Mouse (Mus musculus) liver, embryonic 14.5 days (tissue): Measurements from ENCODE around the gene Cpa1. TPM values are rescaled to one million over a fixed set of nuclear protein-coding genes. Genes with fewer than 3 reads are reported as not detected.
A peak's percentile ranks its signal among the peaks of the same experiment; 100 is the strongest.

Source experiments
- ATAC-seq: fragments of 200-750 bp; cut with Nextera tagmentation; 2 replicates; pipeline ENCODE4 v1.8.0; 2017; ENCODE audit warnings: moderate number of reproducible peaks, mild to moderate bottlenecking, moderate library complexity; ENCODE audit not compliant: insufficient read depth
- DNase-seq, 3 experiments: peaks; one replicate each; pipeline ENCODE4 v3.0.0-alpha.2; 2012 to 2013; ENCODE audit warnings: low read depth in 3 of 3, low spot score in 3 of 3
- H3K27ac ChIP-seq: fragments of 300-500 bp; sonication (generic); 2 replicates; pipeline ENCODE4 v1.5.1; 2014; ENCODE audit warnings: moderate library complexity, mild to moderate bottlenecking, control low read depth, inconsistent platforms
- H3K27me3 ChIP-seq: fragments of 300-500 bp; sonication (generic); 2 replicates; pipeline ENCODE4 v1.6.1; 2014; ENCODE audit warnings: mild to moderate bottlenecking, low read length, moderate library complexity; ENCODE audit not compliant: control insufficient read depth, insufficient read depth
- H3K36me3 ChIP-seq: fragments of 300-500 bp; sonication (generic); replicated peaks from 2 replicates; pipeline ENCODE4 v1.6.1; 2014; ENCODE audit warnings: low read depth; ENCODE audit not compliant: control insufficient read depth, insufficient read depth
- H3K4me1 ChIP-seq, 2 experiments: fragments of 200-500 bp in 1 of 2; fragments of 300-500 bp in 1 of 2; sonication (generic) in 1 of 2; replicated peaks; 2 replicates each; pipeline ENCODE4 v1.6.1; 2012 to 2014; ENCODE audit warnings: antibody characterized with exemption in 1 of 2, inconsistent platforms in 1 of 2, low read length in 1 of 2; ENCODE audit not compliant: control insufficient read depth in 2 of 2, insufficient read depth in 2 of 2
- H3K4me2 ChIP-seq: fragments of 300-500 bp; sonication (generic); 2 replicates; pipeline ENCODE4 v1.6.1; 2014; ENCODE audit warnings: low read depth, mild to moderate bottlenecking, control low read depth, moderate library complexity
- H3K4me3 ChIP-seq, 2 experiments: fragments of 200-500 bp in 1 of 2; fragments of 300-500 bp in 1 of 2; sonication (generic) in 1 of 2; 2 replicates each; pipeline ENCODE4 v1.5.1; 2012 to 2014; ENCODE audit warnings: low read depth in 2 of 2, low read length in 2 of 2, mild to moderate bottlenecking in 2 of 2, control low read depth in 1 of 2, inconsistent platforms in 1 of 2, moderate library complexity in 1 of 2; ENCODE audit not compliant: insufficient read depth in 1 of 2
- H3K9ac ChIP-seq: fragments of 300-500 bp; sonication (generic); replicated peaks from 2 replicates; pipeline ENCODE4 v1.6.1; 2014; ENCODE audit warnings: mild to moderate bottlenecking, control low read depth, moderate library complexity
- H3K9me3 ChIP-seq: fragments of 300-500 bp; sonication (generic); 2 replicates; pipeline ENCODE4 v1.6.1; 2016; ENCODE audit warnings: low read length, mixed read lengths; ENCODE audit not compliant: control insufficient read depth
- CTCF ChIP-seq: IDR thresholded peaks from 2 replicates; pipeline ENCODE4 v1.5.1; 2016; ENCODE audit warnings: antibody characterized with exemption, low read depth, control low read depth
- EP300 ChIP-seq: IDR thresholded peaks from 2 replicates; pipeline ENCODE4 v1.6.1; 2016; ENCODE audit warnings: antibody characterized with exemption, low read depth
- WGBS: fragments of 180-500 bp; shearing (Covaris S2); extraction: QIAGEN DNeasy Blood & Tissue Kit; methylation state at CpG from one replicate; pipeline ENCODE4 v1.1.7; 2014; ENCODE audit not compliant: insufficient replicate concordance; 5-methylcytosine and 5-hydroxymethylcytosine counted together
- polyA plus RNA-seq, 2 experiments: library from polyadenylated mRNA; depleted of rRNA in 1 of 2; stranded (reverse) in 1 of 2; unstranded in 1 of 2; fragments of >200 nt; fragmentation: Nextera tagmentation in 1 of 2; extraction: Ambion mirVana in 1 of 2; gene quantifications; 2 replicates each; pipeline versions ENCODE4 v1.2.1 to v1.2.3; 2012 to 2014

Gene Cpa1
- polyA plus RNA-seq, 2 experiments, result 1.4 to 1.5 TPM

DNA sequence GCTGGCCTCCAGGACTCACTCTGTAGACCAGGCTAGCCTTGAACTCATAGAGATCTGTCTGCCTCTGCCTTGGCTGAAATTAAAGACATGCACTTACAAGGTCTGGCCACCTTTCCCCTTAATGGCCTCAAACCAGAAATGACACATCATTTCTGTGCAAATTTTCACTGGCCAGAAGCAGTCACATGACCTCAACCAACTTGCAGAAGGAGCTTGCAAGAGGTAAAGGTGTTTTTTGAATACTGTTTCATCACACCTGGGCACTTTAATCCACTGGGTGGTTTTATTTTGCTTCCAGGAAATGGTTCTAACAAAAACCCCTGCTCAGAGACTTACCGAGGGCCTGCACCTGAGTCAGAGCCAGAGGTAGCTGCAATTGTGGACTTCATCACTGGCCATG is 9.0 kb upstream of the Cpa1 start:
- Histone ChIP-seq H3K4me2 (no peak overlapping the region), H3K9me3 (no peaks in the 10 kb centered on the region), H3K27me3 (no peaks in the 10 kb centered on the region), H3K9ac (no peak overlapping the region), H3K4me1 (no peaks in the 10 kb centered on the region), H3K4me3 (no peak overlapping the region), H3K27ac (no peak overlapping the region), H3K36me3 (no peaks in the 10 kb centered on the region)
- ATAC-seq, result no peak
- TF ChIP-seq EP300, result no peak
- no peak for TF ChIP-seq CTCF
- WGBS, result 68% methylated on average over 1 of the region's 1 CpGs
- no peak for DNase-seq

DNA sequence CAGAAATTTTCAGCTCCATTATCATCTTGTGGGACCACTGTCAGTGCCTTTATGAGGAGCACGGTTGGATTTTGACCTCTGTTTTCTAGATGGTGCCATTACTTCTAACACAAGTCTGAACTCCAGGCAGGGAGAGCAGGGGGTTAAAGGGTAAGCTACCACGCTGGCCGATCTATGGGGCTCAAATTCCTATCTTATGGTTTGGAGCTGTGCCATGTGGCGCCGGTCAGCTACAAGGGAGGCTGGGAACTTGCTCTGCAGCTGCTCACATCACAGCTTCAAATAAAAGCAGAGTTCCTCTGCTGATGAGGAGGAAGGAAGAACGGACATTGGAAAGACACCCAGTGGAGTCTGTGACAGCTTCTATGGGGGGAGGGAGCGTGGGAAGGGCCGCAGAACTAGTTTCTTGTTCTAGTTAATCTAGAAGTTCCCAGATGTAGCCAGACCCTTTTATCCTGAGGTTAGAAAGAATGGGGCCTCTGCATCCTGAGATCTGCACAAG is 3.6 kb upstream of the Cpa1 start:
- no peaks in the 10 kb centered on the region for H3K9me3 ChIP-seq
- H3K4me2 ChIP-seq, result no peak overlapping the region
- H3K27ac ChIP-seq, result no peak overlapping the region
- H3K36me3 ChIP-seq, result no peaks in the 10 kb centered on the region
- H3K9ac ChIP-seq, result no peak overlapping the region
- ATAC-seq (no peak), DNase-seq (peak in 1 of 3 experiments; percentile 6)
- TF ChIP-seq CTCF (no peak), EP300 (no peak)
- 50% methylated on average over 8 of the region's 8 CpGs for WGBS
- peaks cover 0 to 19% of the 10 kb centered on the region in 2 experiments; a peak in 2 of 4 replicates for H3K4me1 ChIP-seq
- H3K27me3 ChIP-seq, result no peaks in the 10 kb centered on the region
- H3K4me3 ChIP-seq, result no peak overlapping the region

DNA sequence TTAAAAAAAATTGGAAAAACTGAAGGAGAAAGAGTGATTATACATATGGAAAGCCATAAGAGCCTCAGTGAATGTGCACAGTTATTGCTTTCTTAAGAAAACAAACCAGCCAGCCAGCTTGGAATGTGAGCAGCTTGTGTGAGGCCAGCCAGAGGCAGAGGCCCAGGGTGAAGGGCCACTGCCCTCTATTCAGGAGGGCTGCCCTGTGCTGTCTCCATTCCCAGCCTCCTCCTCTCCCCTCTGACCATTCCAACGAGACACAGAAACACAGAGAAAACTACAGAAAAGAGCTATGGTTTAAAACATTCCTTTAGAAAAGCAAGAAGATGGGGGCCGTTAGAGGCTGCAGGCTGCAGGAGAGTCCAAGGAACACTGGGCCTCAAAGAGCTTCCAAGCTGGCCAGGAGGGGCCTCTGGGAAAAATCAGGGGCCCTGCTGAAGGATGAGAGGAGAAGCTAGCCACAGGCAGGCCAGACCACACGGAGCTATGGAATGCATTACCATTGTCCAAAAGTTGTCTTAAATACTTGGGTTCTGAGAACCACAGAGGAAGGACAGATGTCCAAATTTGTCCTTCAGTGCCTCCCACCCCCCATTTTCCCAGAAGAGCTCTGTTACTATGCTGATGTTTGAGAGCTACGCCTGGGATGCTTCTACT is 2.7 kb upstream of the Cpa1 start:
- H3K9ac ChIP-seq, result no peak overlapping the region
- no peak for ATAC-seq

DNA sequence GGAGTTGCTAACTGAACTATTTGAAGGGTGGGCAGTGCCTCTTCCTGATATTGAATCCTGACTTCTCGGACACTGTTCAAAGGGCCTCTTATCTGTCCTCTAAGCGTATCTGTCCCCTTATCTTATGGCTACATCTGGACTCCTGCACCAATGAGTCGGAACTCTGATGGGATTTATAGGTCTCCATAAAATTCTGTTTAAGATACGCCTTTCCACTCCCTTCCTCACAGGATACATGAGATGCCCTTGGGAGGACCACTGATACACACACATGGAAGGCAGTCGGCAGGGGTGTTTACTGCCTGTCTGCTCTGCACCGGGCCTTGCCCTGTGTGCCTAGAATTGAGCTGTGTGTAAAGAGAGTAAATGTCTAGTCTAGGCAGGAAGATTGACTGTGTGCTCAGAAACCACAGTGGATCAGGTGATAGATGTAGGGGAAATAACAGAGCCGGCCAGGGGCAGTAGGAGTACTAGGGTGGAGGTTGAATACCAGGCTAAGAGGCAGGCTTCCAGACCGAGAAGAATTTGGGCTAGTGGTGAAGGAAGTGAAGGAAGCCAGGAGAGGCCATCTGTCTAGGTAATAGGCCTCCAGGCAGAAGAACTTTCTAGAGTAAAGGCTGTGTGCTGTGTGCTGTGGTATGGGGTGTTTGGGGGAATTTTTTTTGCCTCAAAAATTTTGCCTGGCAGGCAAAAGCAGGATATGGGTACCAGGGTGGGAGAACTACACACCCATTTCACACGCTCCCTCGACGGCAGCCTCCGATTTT is 4.9 kb downstream of the Cpa1 start:
- H3K4me2 ChIP-seq, result no peak overlapping the region
- H3K9me3 ChIP-seq, result no peaks in the 10 kb centered on the region
- DNase-seq (no peak), ATAC-seq (no peak)
- H3K36me3 ChIP-seq, result no peaks in the 10 kb centered on the region
- H3K27ac ChIP-seq, result no peak overlapping the region
- 32% methylated on average over 12 of the region's 12 CpGs for WGBS
- H3K4me3 ChIP-seq, result no peak overlapping the region
- TF ChIP-seq EP300, result no peak
- no peak for TF ChIP-seq CTCF
- peaks cover 0 to 10% of the 10 kb centered on the region in 2 experiments; a peak in 2 of 4 replicates for H3K4me1 ChIP-seq
- no peak overlapping the region for H3K9ac ChIP-seq
- no peaks in the 10 kb centered on the region; the same call in 1 of the 2 replicates for H3K27me3 ChIP-seq

More for the DNA sequence above, 2.7 kb upstream of the Cpa1 start:
- no peak for DNase-seq
- no peak overlapping the region for H3K27ac ChIP-seq
- H3K4me2 ChIP-seq, result no peak overlapping the region
- H3K27me3 ChIP-seq, result no peaks in the 10 kb centered on the region
- peaks cover 0 to 19% of the 10 kb centered on the region in 2 experiments; a peak in 2 of 4 replicates for H3K4me1 ChIP-seq
- H3K9me3 ChIP-seq, result no peaks in the 10 kb centered on the region
- no peak for TF ChIP-seq CTCF
- TF ChIP-seq EP300, result no peak
- 49% methylated on average over 4 of the region's 4 CpGs for WGBS
- H3K4me3 ChIP-seq, result no peak overlapping the region
- H3K36me3 ChIP-seq, result no peaks in the 10 kb centered on the region

DNA sequence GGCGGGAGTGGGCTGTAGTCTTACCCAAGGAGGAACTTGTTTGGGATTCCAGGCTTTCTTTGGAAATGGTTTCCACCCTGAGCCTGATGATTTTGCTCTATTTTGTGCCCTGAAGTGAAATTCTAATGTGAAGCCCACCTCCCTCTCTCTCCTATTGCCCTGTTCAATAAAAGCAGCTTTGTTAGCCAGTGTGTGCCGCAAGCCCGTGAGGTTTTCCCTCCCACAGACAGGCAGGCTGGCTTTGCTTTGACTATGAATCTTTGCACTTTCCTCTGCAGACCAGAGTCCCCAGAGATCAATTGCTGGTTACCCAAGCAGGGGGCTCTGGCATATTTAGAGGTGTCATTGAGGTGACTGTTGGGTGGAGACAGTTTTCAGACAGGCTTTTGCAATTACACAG is 5.4 kb downstream of the Cpa1 start:
- no peaks in the 10 kb centered on the region for H3K36me3 ChIP-seq
- H3K27ac ChIP-seq, result no peak overlapping the region
- ATAC-seq, result no peak
- TF ChIP-seq EP300 (no peak), CTCF (no peak)
- 70% methylated on average over 3 of the region's 3 CpGs for WGBS
- H3K4me2 ChIP-seq, result no peak overlapping the region
- no peaks in the 10 kb centered on the region; the same call in 1 of the 2 replicates for H3K27me3 ChIP-seq
- no peak overlapping the region for H3K4me3 ChIP-seq
- H3K4me1 ChIP-seq, result peaks cover 0 to 5% of the 10 kb centered on the region in 2 experiments; a peak in 2 of 4 replicates
- no peaks in the 10 kb centered on the region for H3K9me3 ChIP-seq
- no peak overlapping the region for H3K9ac ChIP-seq
- DNase-seq, result no peak
